Mouse (Mus musculus): ENCODE results near the gene Zfp740.

Zfp740 gene

DNA sequence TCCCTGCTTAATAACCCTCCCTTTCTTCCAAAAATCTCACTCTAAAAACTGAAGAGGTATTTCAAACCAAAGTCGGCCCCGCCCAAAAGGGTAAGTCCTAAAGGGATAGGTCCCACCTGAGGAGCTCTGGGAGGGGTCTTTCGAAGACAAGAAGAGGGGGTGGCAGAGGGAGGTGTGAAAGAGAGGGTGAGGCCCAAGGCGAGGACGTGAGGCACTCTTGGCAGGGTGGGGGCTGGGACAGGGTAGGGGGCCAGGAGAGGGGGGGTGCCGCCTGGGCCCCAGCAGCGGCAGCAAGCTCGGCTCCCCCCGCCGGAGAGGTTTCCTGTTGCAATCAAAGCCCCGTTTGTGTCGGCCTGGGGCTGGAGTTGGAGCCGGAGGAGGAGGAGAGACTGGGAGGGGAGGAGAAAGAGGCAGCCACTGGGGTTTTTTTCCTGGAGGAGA lies 46.2 kb downstream of the Zfp740 start:
- DNase-seq, result peak; percentile 55

DNA sequence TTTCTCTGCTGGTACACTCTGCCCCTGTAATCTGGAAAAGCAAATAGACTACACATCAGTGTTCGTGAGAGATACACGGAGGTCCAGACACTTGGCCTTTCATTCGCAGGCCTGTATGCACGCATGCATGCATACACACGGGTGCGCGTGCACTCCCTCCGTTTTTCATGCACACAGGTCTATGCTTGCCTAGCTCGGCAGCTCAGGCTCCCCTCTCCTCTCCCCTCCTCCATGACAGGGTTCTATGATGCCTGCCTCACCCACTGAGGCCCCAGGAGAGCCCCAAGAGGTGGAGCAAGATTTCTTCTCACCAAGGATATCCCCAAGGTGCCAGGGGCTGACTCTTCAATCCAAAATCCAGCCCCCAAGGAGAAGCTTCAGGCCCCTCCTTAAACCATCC lies 46.9 kb downstream of the Zfp740 start:
- DNase-seq, result no peak

GRCm38 (mm10) chr15:102250521-102250920 lies 47.5 kb downstream of the Zfp740 start:
- no peak for DNase-seq

GRCm38 (mm10) chr15:102255547-102256255 lies 52.7 kb downstream of the Zfp740 start:
- no peak for DNase-seq

DNA sequence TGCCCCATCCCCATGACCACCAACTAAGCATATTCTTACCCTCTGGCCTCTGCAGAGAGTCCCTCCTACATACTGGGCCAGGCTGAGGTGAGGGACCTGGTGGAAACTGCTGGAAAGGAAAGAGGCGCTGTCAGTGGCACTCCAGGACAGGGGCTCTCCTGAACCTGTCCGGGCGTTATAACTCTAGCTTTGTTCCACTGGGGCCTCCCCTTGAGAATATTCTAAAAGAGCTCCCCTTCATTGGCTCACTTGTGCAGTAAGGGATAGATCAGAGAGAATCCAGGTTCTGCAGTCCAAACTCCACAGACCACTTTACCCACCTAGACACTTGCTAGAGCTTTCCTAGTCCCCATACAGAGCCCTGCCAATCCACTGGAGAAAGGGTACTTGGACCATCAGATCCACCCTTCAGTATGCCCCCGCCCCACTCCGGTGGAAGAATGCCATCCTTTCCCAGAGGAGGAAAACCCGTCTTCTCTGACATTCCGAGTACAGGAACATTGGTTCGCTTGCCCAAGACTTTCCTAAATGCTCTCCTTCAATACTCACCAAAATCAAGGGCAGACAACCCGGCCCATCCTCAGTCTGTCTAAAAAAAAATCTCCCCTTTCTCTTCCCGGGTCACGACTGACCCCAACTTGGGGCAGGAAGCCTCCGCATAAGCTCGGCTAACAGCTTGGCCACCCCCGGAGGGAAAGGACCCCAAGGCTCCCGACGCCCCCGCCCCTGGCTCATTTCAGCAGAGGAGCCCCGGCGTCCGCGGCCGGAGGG lies 53.6 kb downstream of the Zfp740 start:
- no peak for DNase-seq

- DNase-seq, result no peak
Observed at GRCm38 (mm10) chr15:102257202-102258075, 54.4 kb downstream of the Zfp740 start, which contains the start of gene Rarg. Gene Rarg, minus strand, starts transcription at chr15:102257517.

GRCm38 (mm10) chr15:102258076-102258470 lies 55.0 kb downstream of the Zfp740 start:
- DNase-seq, result no peak

GRCm38 (mm10) chr15:102258581-102259253 lies 55.7 kb downstream of the Zfp740 start:
- DNase-seq, result no peak

GRCm38 (mm10) chr15:102262582-102262981 lies 59.5 kb downstream of the Zfp740 start:
- DNase-seq, result no peak

GRCm38 (mm10) chr15:102263037-102263436 lies 60.0 kb downstream of the Zfp740 start:
- DNase-seq, result no peak
